Mouse (Mus musculus): ENCODE data around the gene Gal3st2c. TPM values are rescaled to one million over a fixed set of nuclear protein-coding genes. Genes with fewer than 3 reads are reported as not detected.
"Not testable (repeated sequence)": the region's sequence is repeated elsewhere in the genome, so short reads cannot be mapped to it uniquely, and the experiment has no call there.

The Gal3st2c gene
- polyA plus RNA-seq (2012; rRNA removed): under 0.01 and 0.02 TPM in 2 replicates

- H3K4me3 ChIP-seq (ENCODE audit: insufficient read depth, low read length); H3K27ac ChIP-seq (ENCODE audit: insufficient read depth, low read length); H3K4me1 ChIP-seq (ENCODE audit: control insufficient read depth, insufficient read depth, low read length): not testable (repeated sequence)
These were observed at the start of gene Gal3st2c for GRCm38 (mm10) chr1:93990209-93990608. Gene Gal3st2c, plus strand, starts transcription at chr1:93990509.

- H3K4me1 ChIP-seq (ENCODE audit: control insufficient read depth, insufficient read depth, low read length); H3K27ac ChIP-seq (ENCODE audit: insufficient read depth, low read length); H3K4me3 ChIP-seq (ENCODE audit: insufficient read depth, low read length): not testable (repeated sequence)
These were observed 41.2 kb upstream of the Gal3st2c start for GRCm38 (mm10) chr1:93949087-93949486.

- H3K4me3 ChIP-seq (ENCODE audit: insufficient read depth, low read length); H3K27ac ChIP-seq (ENCODE audit: insufficient read depth, low read length); H3K4me1 ChIP-seq (ENCODE audit: control insufficient read depth, insufficient read depth, low read length): not testable (repeated sequence)
These were observed 23.8 kb upstream of the Gal3st2c start for GRCm38 (mm10) chr1:93966489-93966888.

- H3K4me1 ChIP-seq (ENCODE audit: control insufficient read depth, insufficient read depth, low read length); H3K27ac ChIP-seq (ENCODE audit: insufficient read depth, low read length); H3K4me3 ChIP-seq (ENCODE audit: insufficient read depth, low read length): not testable (repeated sequence)
These were observed 19.9 kb upstream of the Gal3st2c start for GRCm38 (mm10) chr1:93970380-93970779.

GRCm38 (mm10) chr1:93970797-93971196, 19.5 kb upstream of the Gal3st2c start:
- H3K4me1 ChIP-seq (ENCODE audit: control insufficient read depth, insufficient read depth, low read length); H3K27ac ChIP-seq (ENCODE audit: insufficient read depth, low read length); H3K4me3 ChIP-seq (ENCODE audit: insufficient read depth, low read length): not testable (repeated sequence)

- H3K4me3 ChIP-seq (ENCODE audit: insufficient read depth, low read length); H3K27ac ChIP-seq (ENCODE audit: insufficient read depth, low read length); H3K4me1 ChIP-seq (ENCODE audit: control insufficient read depth, insufficient read depth, low read length): not testable (repeated sequence)
These were observed 14.5 kb upstream of the Gal3st2c start for GRCm38 (mm10) chr1:93975764-93976163.

- H3K4me3 ChIP-seq (ENCODE audit: insufficient read depth, low read length); H3K27ac ChIP-seq (ENCODE audit: insufficient read depth, low read length); H3K4me1 ChIP-seq (ENCODE audit: control insufficient read depth, insufficient read depth, low read length): not testable (repeated sequence)
These were observed 12.0 kb upstream of the Gal3st2c start for GRCm38 (mm10) chr1:93978287-93978686.

GRCm38 (mm10) chr1:93980932-93981331, 9.4 kb upstream of the Gal3st2c start:
- H3K4me1 ChIP-seq (ENCODE audit: control insufficient read depth, insufficient read depth, low read length); H3K27ac ChIP-seq (ENCODE audit: insufficient read depth, low read length); H3K4me3 ChIP-seq (ENCODE audit: insufficient read depth, low read length): not testable (repeated sequence)

GRCm38 (mm10) chr1:93986167-93986566, 4.1 kb upstream of the Gal3st2c start:
- Histone ChIP-seq H3K4me3 (ENCODE audit: insufficient read depth, low read length) (no peak overlapping the region), H3K4me1 (ENCODE audit: control insufficient read depth, insufficient read depth, low read length) (no peaks in the 10 kb centered on the region), H3K27ac (ENCODE audit: insufficient read depth, low read length) (no peak overlapping the region)
- TF ChIP-seq POLR2A (IDR thresholded peaks at IDR 0.05; ENCODE audit: extremely low read depth, insufficient read depth, low read length) (no peak), CTCF (IDR thresholded peaks at IDR 0.05; ENCODE audit: extremely low read depth, insufficient read depth, low read length) (no peak)

- no peak overlapping the region for H3K4me3 ChIP-seq (ENCODE audit: insufficient read depth, low read length)
- no peak overlapping the region for H3K27ac ChIP-seq (ENCODE audit: insufficient read depth, low read length)
- TF ChIP-seq POLR2A (IDR thresholded peaks at IDR 0.05; ENCODE audit: extremely low read depth, insufficient read depth, low read length) (no peak), CTCF (IDR thresholded peaks at IDR 0.05; ENCODE audit: extremely low read depth, insufficient read depth, low read length) (no peak)
- H3K4me1 ChIP-seq (ENCODE audit: control insufficient read depth, insufficient read depth, low read length): no peaks in the 10 kb centered on the region
These were observed 1.5 kb upstream of the Gal3st2c start for GRCm38 (mm10) chr1:93988786-93989185.

GRCm38 (mm10) chr1:93991068-93991467, 759 bp downstream of the Gal3st2c start:
- not testable (repeated sequence) for H3K4me3 ChIP-seq (ENCODE audit: insufficient read depth, low read length); H3K27ac ChIP-seq (ENCODE audit: insufficient read depth, low read length); H3K4me1 ChIP-seq (ENCODE audit: control insufficient read depth, insufficient read depth, low read length)

GRCm38 (mm10) chr1:93991491-93991890, 1.2 kb downstream of the Gal3st2c start:
- H3K4me3 ChIP-seq (ENCODE audit: insufficient read depth, low read length); H3K27ac ChIP-seq (ENCODE audit: insufficient read depth, low read length); H3K4me1 ChIP-seq (ENCODE audit: control insufficient read depth, insufficient read depth, low read length): not testable (repeated sequence)
